Mouse (Mus musculus) B cell, adult 62 days (primary cell): ENCODE data around the gene Zfp174. TPM values are rescaled to one million over a fixed set of nuclear protein-coding genes. Genes with fewer than 3 reads are reported as not detected.

Experiments
- total RNA-seq: library from RNA; stranded (reverse); gene quantifications from 4 replicates; pipeline ENCODE4 v1.2.4, GENCODE M21; 2023

Zfp174 gene
- 0.27 to 0.92 TPM (median 0.75 TPM) in 4 replicates for total RNA-seq

GRCm38 (mm10) chr16:3846711-3847518 lies at the start of gene Zfp174:
Gene Zfp174, plus strand, starts transcription at chr16:3847268.

GRCm38 (mm10) chr16:3830588-3831109 lies 16.4 kb upstream of the Zfp174 start, which contains the start of gene Olfr15:
Gene Olfr15, plus strand, starts transcription at chr16:3830878.

GRCm38 (mm10) chr16:3872216-3873047 lies 25.4 kb downstream of the Zfp174 start, which contains the start of gene Naa60:
Gene Naa60, plus strand, starts transcription at chr16:3872375.

DNA sequence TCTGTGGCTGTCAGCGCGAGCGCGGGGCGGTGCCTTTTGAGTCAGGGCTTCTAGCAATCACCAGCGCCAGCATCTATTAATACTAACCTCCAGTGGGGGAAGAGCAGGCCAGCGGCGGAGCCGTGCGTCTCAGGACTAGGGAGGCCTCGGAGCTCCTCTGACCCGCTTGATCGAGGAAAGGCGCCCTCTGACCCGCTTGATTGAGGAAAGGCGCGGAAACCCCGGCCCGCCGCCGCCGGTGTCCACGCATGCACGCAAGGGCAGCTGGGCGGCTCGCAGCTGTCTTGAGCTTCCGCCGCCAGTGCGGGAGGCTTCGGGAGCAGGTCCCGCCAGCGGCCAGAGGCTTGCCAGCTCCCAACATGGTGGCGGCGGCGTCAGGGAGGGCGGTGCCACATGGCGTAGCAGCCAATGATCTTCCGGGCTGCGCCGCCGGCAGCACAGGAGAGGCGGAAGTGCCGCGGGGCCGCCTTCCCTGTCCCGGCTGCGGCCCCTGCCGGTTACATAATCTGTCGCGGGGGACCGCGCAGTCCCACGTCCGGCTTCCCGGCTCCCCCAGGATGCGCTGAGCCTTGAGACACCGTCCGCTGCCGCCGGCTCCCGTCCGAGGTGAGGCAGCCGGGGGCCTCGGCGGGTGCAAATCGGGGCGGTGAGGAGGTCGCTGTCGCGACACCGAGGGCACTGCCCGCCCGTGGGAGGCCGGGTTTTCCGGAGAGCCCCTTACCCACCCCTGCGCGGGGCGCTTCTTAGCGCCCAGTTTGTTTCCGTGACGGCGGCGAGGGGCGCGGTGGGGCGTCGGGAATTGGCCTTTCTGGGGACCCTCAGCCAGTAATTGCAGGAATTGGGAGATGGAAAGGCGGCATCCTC lies 37.4 kb downstream of the Zfp174 start, which contains the start of the genes Zfp597 and Gm20695:
Gene Zfp597 (minus strand): TSS at position 361 of the 864 bp plus-strand sequence.
Gene Gm20695 (plus strand): TSS at position 448 of the 864 bp plus-strand sequence.

Other genes starting within 250 kb of the Zfp174 start
- gene Mefv, start 129.2 kb upstream of the Zfp174 start, total RNA-seq = not detected in 4 replicates
- 56.0 to 68.2 TPM (median 63.3 TPM) in 4 replicates for gene Zfp263, start 103.2 kb upstream of the Zfp174 start, total RNA-seq
- not detected in 4 replicates for gene Olfr15, start 16.4 kb upstream of the Zfp174 start, total RNA-seq
- 80.0 to 85.6 TPM (median 83.0 TPM) in 4 replicates for gene Naa60, start 25.1 kb downstream of the Zfp174 start, total RNA-seq
- 29.5 to 37.1 TPM (median 34.5 TPM) in 4 replicates for gene Zfp597, start 37.3 kb downstream of the Zfp174 start, total RNA-seq
- gene Gm20695, start 37.4 kb downstream of the Zfp174 start, total RNA-seq = not detected in 4 replicates
- 6.6 to 7.9 TPM (median 7.0 TPM) in 4 replicates for gene 1700037C18Rik, start 61.4 kb downstream of the Zfp174 start, total RNA-seq
- 24.5 to 34.0 TPM (median 28.1 TPM) in 4 replicates for gene Cluap1, start 61.5 kb downstream of the Zfp174 start, total RNA-seq
- 36.8 to 41.2 TPM (median 38.1 TPM) in 4 replicates for gene Nlrc3, start 129.4 kb downstream of the Zfp174 start, total RNA-seq
- 96.0 to 109 TPM (median 102 TPM) in 4 replicates for gene Slx4, start 156.5 kb downstream of the Zfp174 start, total RNA-seq
- not detected in 4 replicates for gene Dnase1, start 189.7 kb downstream of the Zfp174 start, total RNA-seq
- gene Trap1, start 230.6 kb downstream of the Zfp174 start, total RNA-seq = 65.4 to 81.7 TPM (median 74.3 TPM) in 4 replicates